Mouse (Mus musculus): ENCODE data around the gene Prdm8.
A peak's percentile ranks its signal among the peaks of the same experiment; 100 is the strongest.

The Prdm8 gene

GRCm38 (mm10) chr5:98184971-98185805 lies 18.2 kb downstream of the Prdm8 start:
- peak; percentile 93 to 95 for DNase-seq

GRCm38 (mm10) chr5:98185806-98186751 lies 19.1 kb downstream of the Prdm8 start:
- peak; percentile 72 to 75 for DNase-seq

GRCm38 (mm10) chr5:98189181-98190180 lies 22.5 kb downstream of the Prdm8 start:
- peak; percentile 64 to 72 for DNase-seq

- DNase-seq = no peak
Measured at GRCm38 (mm10) chr5:98192295-98192983, 25.4 kb downstream of the Prdm8 start.

- DNase-seq = no peak
Measured at GRCm38 (mm10) chr5:98194959-98195358, 28.0 kb downstream of the Prdm8 start.

- peak in 1 of 2 experiments; percentile 23 for DNase-seq
Measured at GRCm38 (mm10) chr5:98198412-98199218, 31.6 kb downstream of the Prdm8 start.

GRCm38 (mm10) chr5:98199219-98199552 lies 32.2 kb downstream of the Prdm8 start:
- no peak for DNase-seq

GRCm38 (mm10) chr5:98201606-98202005 lies 34.6 kb downstream of the Prdm8 start:
- no peak for DNase-seq

- no peak for DNase-seq
Measured at GRCm38 (mm10) chr5:98202996-98203395, 36.0 kb downstream of the Prdm8 start.

- DNase-seq = no peak
Measured at GRCm38 (mm10) chr5:98212501-98212900, 45.5 kb downstream of the Prdm8 start.

GRCm38 (mm10) chr5:98221956-98222355 lies 55.0 kb downstream of the Prdm8 start:
- DNase-seq = peak; percentile 78 to 83

- no peak for DNase-seq
Measured at GRCm38 (mm10) chr5:98226710-98227109, 59.7 kb downstream of the Prdm8 start.

GRCm38 (mm10) chr5:98229456-98229855 lies 62.5 kb downstream of the Prdm8 start:
- DNase-seq = peak; percentile 83 to 88

GRCm38 (mm10) chr5:98238466-98238865 lies 71.5 kb downstream of the Prdm8 start:
- peak; percentile 45 for DNase-seq

Measured in cerebellum, postnatal 14 days (tissue).